Mouse (Mus musculus) CH12.LX (cell line): ENCODE measurements around the gene Fgf14. TPM values are rescaled to one million over a fixed set of nuclear protein-coding genes. Genes with fewer than 3 reads are reported as not detected.

ENCODE experiments used
- DNase-seq: peaks from one replicate; pipeline ENCODE4 v3.0.0-alpha.2; 2013; ENCODE audit errors: extremely low read depth
- H3K27ac ChIP-seq: 2 replicates; pipeline ENCODE4 v1.5.1; 2012; ENCODE audit warnings: low read depth, mild to moderate bottlenecking, control low read depth, moderate library complexity; ENCODE audit not compliant: insufficient read depth
- H3K27me3 ChIP-seq: replicated peaks from 2 replicates; pipeline ENCODE3; 2012; ENCODE audit warnings: inconsistent platforms
- H3K36me3 ChIP-seq, 2 experiments: replicated peaks in 1 of 2; 2 replicates each; pipeline versions ENCODE3 to v1.6.1; 2012; ENCODE audit warnings: inconsistent platforms in 1 of 2, low read length in 1 of 2, mild to moderate bottlenecking in 1 of 2, mixed read lengths in 1 of 2, moderate library complexity in 1 of 2; ENCODE audit not compliant: control insufficient read depth in 1 of 2, insufficient read depth in 1 of 2
- H3K4me1 ChIP-seq, 2 experiments: 2 replicates each; pipeline ENCODE4 v1.6.1; 2012; ENCODE audit warnings: inconsistent platforms in 1 of 2, moderate library complexity in 1 of 2; ENCODE audit not compliant: insufficient read depth in 2 of 2, control insufficient read depth in 1 of 2
- H3K4me2 ChIP-seq: 2 replicates; pipeline ENCODE4 v1.6.1; 2012; ENCODE audit warnings: low read depth, mild to moderate bottlenecking, control low read depth; ENCODE audit not compliant: poor library complexity, insufficient read depth, severe bottlenecking
- H3K4me3 ChIP-seq, 3 experiments: fragments of 150-350 bp in 1 of 3; sonication (generic) in 1 of 3; replicated peaks in 1 of 3; 2 replicates each; pipeline versions ENCODE3 to v1.5.1; 2011 to 2012; ENCODE audit warnings: low read depth in 2 of 3, low read length in 2 of 3, mild to moderate bottlenecking in 2 of 3, moderate library complexity in 2 of 3, control low read depth in 1 of 3, improper control_type of control experiment in 1 of 3, inconsistent platforms in 1 of 3, mixed read lengths in 1 of 3; ENCODE audit not compliant: poor library complexity in 1 of 3
- H3K79me2 ChIP-seq: replicated peaks from 2 replicates; pipeline ENCODE4 v1.6.1; 2012; ENCODE audit warnings: mild to moderate bottlenecking, moderate library complexity; ENCODE audit not compliant: control insufficient read depth, poor library complexity, insufficient read depth, severe bottlenecking; ENCODE audit errors: extremely low read depth
- H3K9ac ChIP-seq: 2 replicates; pipeline ENCODE4 v1.6.1; 2012; ENCODE audit warnings: low read depth, mild to moderate bottlenecking, control low read depth, moderate library complexity; ENCODE audit not compliant: insufficient read depth
- H3K9me3 ChIP-seq: replicated peaks from 2 replicates; pipeline ENCODE3; 2012; ENCODE audit warnings: low read length, inconsistent platforms, mixed read lengths
- CHD1 ChIP-seq: IDR thresholded peaks from 2 replicates; pipeline ENCODE4 v1.6.1; 2012; ENCODE audit warnings: low read depth, low read length, improper control_type of control experiment, inconsistent platforms
- CHD2 ChIP-seq: IDR thresholded peaks from 2 replicates; pipeline ENCODE4 v1.6.1; 2011; ENCODE audit warnings: low read length, improper control_type of control experiment
- EP300 ChIP-seq: IDR thresholded peaks from 2 replicates; pipeline ENCODE4 v1.6.1; 2011; ENCODE audit warnings: low read length, improper control_type of control experiment
- ETS1 ChIP-seq: conservative IDR thresholded peaks from 2 replicates; pipeline ENCODE4 v1.6.1; 2012; ENCODE audit warnings: low read depth, mild to moderate bottlenecking, inconsistent platforms, low read length, improper control_type of control experiment, moderate library complexity
- IRF4 ChIP-seq: IDR thresholded peaks from 2 replicates; pipeline ENCODE4 v1.6.1; 2014; ENCODE audit warnings: low read depth, mild to moderate bottlenecking, inconsistent platforms, low read length, improper control_type of control experiment
- KAT2A ChIP-seq: IDR thresholded peaks from 2 replicates; pipeline ENCODE4 v1.6.1; 2012; ENCODE audit warnings: low read length, improper control_type of control experiment, inconsistent platforms; ENCODE audit not compliant: insufficient replicate concordance
- MAFK ChIP-seq: IDR thresholded peaks from 2 replicates; pipeline ENCODE4 v1.6.1; 2011; ENCODE audit warnings: low read length, improper control_type of control experiment; ENCODE audit not compliant: insufficient replicate concordance
- NRF1 ChIP-seq: IDR thresholded peaks from 2 replicates; pipeline ENCODE4 v1.6.1; 2014; ENCODE audit warnings: low read depth, mild to moderate bottlenecking, inconsistent platforms, low read length, improper control_type of control experiment, moderate library complexity
- PAX5 ChIP-seq: IDR thresholded peaks from 2 replicates; pipeline ENCODE4 v1.6.1; 2012; ENCODE audit warnings: low read length, inconsistent platforms, mixed read lengths
- POLR2A ChIP-seq: IDR thresholded peaks from 2 replicates; pipeline ENCODE4 v1.6.1; 2011; ENCODE audit warnings: low read depth, mild to moderate bottlenecking, improper control_type of control experiment, low read length
- POLR2AphosphoS2 ChIP-seq: IDR thresholded peaks from 2 replicates; pipeline ENCODE4 v1.6.1; 2011; ENCODE audit warnings: low read depth, low read length, improper control_type of control experiment
- RCOR1 ChIP-seq: conservative IDR thresholded peaks from 2 replicates; pipeline ENCODE4 v1.6.1; 2012; ENCODE audit warnings: low read depth, mild to moderate bottlenecking, inconsistent platforms, low read length, improper control_type of control experiment
- SIN3A ChIP-seq: IDR thresholded peaks from 2 replicates; pipeline ENCODE4 v1.6.1; 2012; ENCODE audit warnings: low read length, improper control_type of control experiment, inconsistent platforms
- TBP ChIP-seq: conservative IDR thresholded peaks from 2 replicates; pipeline ENCODE4 v1.6.1; 2011; ENCODE audit warnings: low read depth, low read length, improper control_type of control experiment
- ZKSCAN1 ChIP-seq: IDR thresholded peaks from 2 replicates; pipeline ENCODE4 v1.6.1; 2012; ENCODE audit warnings: low read depth, inconsistent platforms, low read length, improper control_type of control experiment, borderline replicate concordance
- ZNF384 ChIP-seq: IDR thresholded peaks from 2 replicates; pipeline ENCODE4 v1.6.1; 2012; ENCODE audit warnings: low read depth, low read length, improper control_type of control experiment, inconsistent platforms
- dilution Hi-C: fragments of 300-500 bp; cut with MboI; formaldehyde crosslinking; loops from 2 replicates; pipeline ENCODE4 v1.14.3; 2020; ENCODE audit warnings: low sequenced_read_pairs; ENCODE audit not compliant: extremely low pct_unique_long_range_greater_than_20kb, extremely low pct_ligation_motif_present
- in situ Hi-C: fragments of 300-500 bp; cut with MboI; formaldehyde crosslinking; loops from 3 replicates; pipeline ENCODE4 v1.14.3; 2019; ENCODE audit warnings: low sequenced_read_pairs, low pct_ligation_motif_present, low pct_unique_long_range_greater_than_20kb, mixed read lengths
- polyA plus RNA-seq: library from polyadenylated mRNA; unstranded; fragments of >175 nt; gene quantifications from 2 replicates; pipeline ENCODE4 v1.2.1, GENCODE M21; 2012; ENCODE audit warnings: low read depth; ENCODE audit not compliant: insufficient read length
- total RNA-seq, 2 experiments: library from RNA; depleted of rRNA; stranded (reverse); fragments of 300-350 nt in 1 of 2; fragments of >200 nt in 1 of 2; gene quantifications; 2 replicates each; pipeline ENCODE4 v1.2.3; 2012 to 2014

Gene Fgf14
- total and polyA plus RNA-seq, 3 experiments, result not detected

DNA sequence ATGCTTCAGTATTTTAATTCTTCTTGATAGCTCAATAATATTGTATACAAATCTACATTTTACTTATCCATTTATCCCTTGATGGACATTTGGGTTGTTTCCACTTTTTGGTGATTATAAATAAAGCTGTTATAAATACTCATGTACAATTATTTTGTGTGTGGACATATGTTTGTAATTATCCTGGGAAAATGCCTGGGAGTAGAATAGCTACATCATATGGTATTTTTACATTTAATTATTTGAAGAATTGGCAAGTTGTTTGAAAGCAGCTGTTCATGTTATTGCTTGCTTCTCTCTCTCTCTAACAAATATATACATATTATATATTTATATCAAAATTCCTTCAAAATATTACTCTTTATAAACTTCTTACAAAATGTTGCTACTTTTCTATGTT is 593.8 kb downstream of the Fgf14 start:
- Histone ChIP-seq H3K79me2 (no peaks in the 10 kb centered on the region), H3K4me1 (no peaks in the 10 kb centered on the region), H3K4me2 (no peak overlapping the region), H3K9me3 (no peaks in the 10 kb centered on the region), H3K27ac (no peak overlapping the region), H3K27me3 (no peaks in the 10 kb centered on the region), H3K36me3 (no peaks in the 10 kb centered on the region), H3K9ac (no peak overlapping the region), H3K4me3 (no peak overlapping the region)
- dilution Hi-C loops (no loop called here), in situ Hi-C loops (no loop called here)
- TF ChIP-seq ZNF384, result no peak
- no peak for TF ChIP-seq CHD1
- TF ChIP-seq TBP, result no peak
- no peak for TF ChIP-seq ZKSCAN1
- DNase-seq, result no peak

GRCm38 (mm10) chr14:124044016-124044415 is 632.9 kb downstream of the Fgf14 start:
- no peak for TF ChIP-seq ZNF384
- TF ChIP-seq POLR2A, result no peak
- no peak for TF ChIP-seq SIN3A
- TF ChIP-seq MAFK, result no peak
- no peak for TF ChIP-seq PAX5
- no peak for TF ChIP-seq CHD2
- H3K4me3 ChIP-seq, result no peak overlapping the region
- in situ Hi-C loops, result no loop called here
- DNase-seq, result no peak
- no peak overlapping the region for H3K27ac ChIP-seq
- no peaks in the 10 kb centered on the region for H3K27me3 ChIP-seq
- no peak overlapping the region for H3K4me2 ChIP-seq
- dilution Hi-C loops, result no loop called here
- no peaks in the 10 kb centered on the region for H3K79me2 ChIP-seq
- H3K9me3 ChIP-seq, result no peaks in the 10 kb centered on the region
- no peaks in the 10 kb centered on the region for H3K36me3 ChIP-seq
- H3K4me1 ChIP-seq, result peaks cover 0 to 16% of the 10 kb centered on the region in 2 experiments; a peak in 2 of 4 replicates
- H3K9ac ChIP-seq, result no peak overlapping the region

DNA sequence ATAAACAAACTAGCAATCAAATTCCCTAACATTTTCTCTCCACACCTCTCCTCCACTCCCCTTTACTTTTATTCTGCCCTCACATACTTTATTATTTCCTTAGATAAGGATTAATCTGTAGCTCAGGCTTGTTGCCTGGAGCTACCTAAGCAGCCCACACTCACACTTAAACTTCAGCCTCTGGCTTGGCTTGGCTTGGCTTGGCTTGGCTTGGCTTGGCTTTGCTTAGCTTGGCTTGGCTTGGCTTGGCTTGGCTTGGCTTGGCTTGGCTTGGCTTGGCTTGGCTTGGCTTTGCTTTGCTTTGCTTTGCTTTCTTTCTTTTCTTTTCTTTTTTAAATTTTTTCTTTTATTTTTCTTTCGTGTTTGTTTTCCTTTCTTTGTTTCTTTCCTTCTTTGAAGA is 636.3 kb downstream of the Fgf14 start:
- Histone ChIP-seq H3K4me2 (no peak overlapping the region), H3K27me3 (no peaks in the 10 kb centered on the region), H3K27ac (no peak overlapping the region), H3K79me2 (no peaks in the 10 kb centered on the region), H3K9me3 (no peaks in the 10 kb centered on the region), H3K9ac (no peak overlapping the region), H3K36me3 (no peaks in the 10 kb centered on the region), H3K4me3 (no peak overlapping the region), H3K4me1 (no peaks in the 10 kb centered on the region)
- dilution Hi-C loops, result no loop called here
- no peak for TF ChIP-seq IRF4
- TF ChIP-seq RCOR1, result no peak
- no peak for TF ChIP-seq ETS1
- TF ChIP-seq EP300, result no peak
- no peak for TF ChIP-seq KAT2A
- TF ChIP-seq POLR2AphosphoS2, result no peak
- no peak for TF ChIP-seq NRF1
- TF ChIP-seq CHD1, result no peak
- TF ChIP-seq CHD2, result no peak
- in situ Hi-C loops, result no loop called here
- DNase-seq, result no peak
